Mouse (Mus musculus) MEL (cell line): ENCODE data around the gene Cacna1s. TPM values are rescaled to one million over a fixed set of nuclear protein-coding genes. Genes with fewer than 3 reads are reported as not detected.
A peak's percentile ranks its signal among the peaks of the same experiment; 100 is the strongest.

Experiments used
- DNase-seq: peaks from one replicate; pipeline ENCODE4 v3.0.0; 2011; ENCODE audit warnings: low read depth, low spot score
- H3K27ac ChIP-seq: 2 replicates; pipeline ENCODE4 v1.5.1; 2012; ENCODE audit warnings: low read depth, mild to moderate bottlenecking, control low read depth, low read length, moderate library complexity; ENCODE audit not compliant: control insufficient read depth
- H3K27me3 ChIP-seq, 2 experiments: fragments of 150-350 bp in 1 of 2; sonication (generic) in 1 of 2; 2 replicates each; pipeline ENCODE4 v1.6.1; 2012; ENCODE audit warnings: low read length in 2 of 2, mild to moderate bottlenecking in 2 of 2, improper control_type of control experiment in 1 of 2, moderate library complexity in 1 of 2; ENCODE audit not compliant: insufficient read depth in 2 of 2, control insufficient read depth in 1 of 2
- H3K36me3 ChIP-seq, 2 experiments: 2 replicates each; pipeline ENCODE4 v1.6.1; 2012 to 2014; ENCODE audit warnings: low read length in 2 of 2, improper control_type of control experiment in 1 of 2, inconsistent platforms in 1 of 2, mild to moderate bottlenecking in 1 of 2; ENCODE audit not compliant: insufficient read depth in 2 of 2, control insufficient read depth in 1 of 2
- H3K4me1 ChIP-seq, 2 experiments: fragments of 150-350 bp in 1 of 2; sonication (generic) in 1 of 2; 2 replicates each; pipeline ENCODE4 v1.6.1; 2012; ENCODE audit warnings: low read length in 2 of 2, improper control_type of control experiment in 1 of 2, mild to moderate bottlenecking in 1 of 2; ENCODE audit not compliant: insufficient read depth in 2 of 2, control insufficient read depth in 1 of 2
- H3K4me3 ChIP-seq, 2 experiments: fragments of 150-350 bp in 1 of 2; sonication (generic) in 1 of 2; 2 replicates each; pipeline ENCODE4 v1.5.1; 2012; ENCODE audit warnings: low read depth in 2 of 2, low read length in 2 of 2, mild to moderate bottlenecking in 2 of 2, moderate library complexity in 2 of 2, control low read depth in 1 of 2, improper control_type of control experiment in 1 of 2; ENCODE audit not compliant: control insufficient read depth in 1 of 2, insufficient read depth in 1 of 2
- H3K79me2 ChIP-seq: 2 replicates; pipeline ENCODE4 v1.6.1; 2012; ENCODE audit warnings: mild to moderate bottlenecking, low read length, moderate library complexity; ENCODE audit not compliant: control insufficient read depth, poor library complexity, insufficient read depth
- H3K9ac ChIP-seq: 2 replicates; pipeline ENCODE4 v1.6.1; 2012; ENCODE audit warnings: low read depth, mild to moderate bottlenecking, control low read depth, low read length, moderate library complexity; ENCODE audit not compliant: control insufficient read depth, poor library complexity, severe bottlenecking
- H3K9me3 ChIP-seq: fragments of 150-350 bp; sonication (generic); replicated peaks from 2 replicates; pipeline ENCODE4 v1.6.1; 2012; ENCODE audit warnings: mild to moderate bottlenecking, low read length, improper control_type of control experiment, moderate library complexity; ENCODE audit not compliant: insufficient read depth
- BHLHE40 ChIP-seq: IDR thresholded peaks from 2 replicates; pipeline ENCODE4 v1.6.1; 2012; ENCODE audit warnings: low read depth, mild to moderate bottlenecking, inconsistent platforms, low read length, improper control_type of control experiment, borderline replicate concordance
- CTCF ChIP-seq, 3 experiments: IDR thresholded peaks in 2 of 3; conservative IDR thresholded peaks in 1 of 3; 2 replicates each; pipeline ENCODE4 v1.5.1; 2011 to 2012; ENCODE audit warnings: low read length in 3 of 3, low read depth in 2 of 3, mild to moderate bottlenecking in 2 of 3, improper control_type of control experiment in 1 of 3, inconsistent platforms in 1 of 3, mixed read lengths in 1 of 3, moderate library complexity in 1 of 3; ENCODE audit not compliant: control insufficient read depth in 1 of 3, insufficient read depth in 1 of 3, poor library complexity in 1 of 3, severe bottlenecking in 1 of 3
- E2F4 ChIP-seq: IDR thresholded peaks from 2 replicates; pipeline ENCODE4 v1.6.1; 2011; ENCODE audit warnings: low read depth, low read length, improper control_type of control experiment, borderline replicate concordance
- EP300 ChIP-seq, 2 experiments: IDR thresholded peaks; 2 replicates each; pipeline ENCODE4 v1.6.1; 2011; ENCODE audit warnings: improper control_type of control experiment in 2 of 2, low read length in 2 of 2, low read depth in 1 of 2, mild to moderate bottlenecking in 1 of 2
- GATA1 ChIP-seq: IDR thresholded peaks from 2 replicates; pipeline ENCODE4 v1.6.1; 2011; ENCODE audit warnings: low read depth, low read length, improper control_type of control experiment
- MAFK ChIP-seq: IDR thresholded peaks from 2 replicates; pipeline ENCODE4 v1.6.1; 2011; ENCODE audit warnings: low read depth, mild to moderate bottlenecking, low read length, improper control_type of control experiment, borderline replicate concordance
- MXI1 ChIP-seq: IDR thresholded peaks from 2 replicates; pipeline ENCODE4 v1.6.1; 2011; ENCODE audit warnings: mild to moderate bottlenecking, low read depth, low read length, improper control_type of control experiment
- NELFE ChIP-seq: IDR thresholded peaks from 2 replicates; pipeline ENCODE4 v1.6.1; 2011; ENCODE audit warnings: low read depth, low read length, improper control_type of control experiment
- POLR2AphosphoS2 ChIP-seq: IDR thresholded peaks from 2 replicates; pipeline ENCODE4 v1.6.1; 2011; ENCODE audit warnings: low read length, improper control_type of control experiment
- RCOR1 ChIP-seq: IDR thresholded peaks from 2 replicates; pipeline ENCODE4 v1.6.1; 2012; ENCODE audit warnings: low read depth, mild to moderate bottlenecking, inconsistent platforms, low read length, improper control_type of control experiment
- SIN3A ChIP-seq: IDR thresholded peaks from 2 replicates; pipeline ENCODE4 v1.6.1; 2012; ENCODE audit warnings: low read length, improper control_type of control experiment, inconsistent platforms
- TAL1 ChIP-seq: IDR thresholded peaks from 2 replicates; pipeline ENCODE4 v1.6.1; 2012; ENCODE audit warnings: mild to moderate bottlenecking, inconsistent platforms, low read length, moderate library complexity, mixed read lengths
- TBP ChIP-seq: IDR thresholded peaks from 2 replicates; pipeline ENCODE4 v1.8.0; 2011; ENCODE audit warnings: low read depth, low read length, improper control_type of control experiment
- UBTF ChIP-seq: IDR thresholded peaks from 2 replicates; pipeline ENCODE4 v1.6.1; 2012; ENCODE audit warnings: low read depth, mild to moderate bottlenecking, inconsistent platforms, low read length, improper control_type of control experiment, moderate library complexity, borderline replicate concordance; ENCODE audit not compliant: insufficient read depth
- USF2 ChIP-seq, 2 experiments: IDR thresholded peaks; 2 replicates each; pipeline ENCODE4 v1.6.1; 2011 to 2012; ENCODE audit warnings: improper control_type of control experiment in 2 of 2, low read length in 2 of 2, borderline replicate concordance in 1 of 2, inconsistent platforms in 1 of 2, low read depth in 1 of 2, mild to moderate bottlenecking in 1 of 2; ENCODE audit not compliant: insufficient read depth in 1 of 2
- ZC3H11A ChIP-seq: IDR thresholded peaks from 2 replicates; pipeline ENCODE4 v1.6.1; 2012; ENCODE audit warnings: low read depth, mild to moderate bottlenecking, inconsistent platforms, low read length, improper control_type of control experiment
- ZKSCAN1 ChIP-seq: IDR thresholded peaks from 2 replicates; pipeline ENCODE4 v1.6.1; 2012; ENCODE audit warnings: low read depth, mild to moderate bottlenecking, inconsistent platforms, low read length, improper control_type of control experiment, moderate library complexity
- polyA plus RNA-seq, 2 experiments: library from polyadenylated mRNA; stranded (reverse) in 1 of 2; unstranded in 1 of 2; fragments of >175 nt in 1 of 2; fragments of >200 nt in 1 of 2; gene quantifications; 2 replicates each; pipeline versions ENCODE4 v1.2.1 to v1.2.4; 2012; ENCODE audit warnings: low replicate concordance in 2 of 2, low read depth in 1 of 2; ENCODE audit not compliant: insufficient read length in 2 of 2, insufficient read depth in 1 of 2, missing spikeins in 1 of 2
- total RNA-seq: library from RNA; depleted of rRNA; stranded (reverse); fragments of 300-350 nt; gene quantifications from 2 replicates; pipeline ENCODE4 v1.2.3, GENCODE M21; 2012

Gene Cacna1s
- total and polyA plus RNA-seq, 3 experiments, result not detected

DNA sequence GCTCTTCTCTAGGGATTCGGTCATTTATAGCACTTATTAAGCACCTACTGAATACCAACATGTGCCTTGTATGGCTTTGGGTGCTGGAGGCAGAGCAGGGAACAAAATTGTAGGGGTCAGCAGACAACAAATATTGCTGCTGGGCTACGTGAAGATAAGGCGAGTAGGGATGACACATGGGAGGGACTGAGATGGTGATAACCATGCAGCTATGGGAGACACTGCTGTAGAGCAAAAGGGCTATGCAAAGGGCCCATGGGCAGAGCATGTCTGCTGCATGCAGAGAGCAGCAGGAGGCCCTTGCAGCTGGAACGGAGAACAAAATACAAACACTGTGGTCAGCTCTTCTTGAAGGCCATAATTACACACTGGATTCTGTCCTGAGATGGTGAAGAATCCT lies 49.5 kb downstream of the Cacna1s start:
- Histone ChIP-seq H3K4me1 (peaks cover 0 to 15% of the 10 kb centered on the region in 2 experiments; a peak in 2 of 4 replicates), H3K27ac (no peak overlapping the region), H3K79me2 (no peaks in the 10 kb centered on the region), H3K36me3 (peaks cover 0 to 3% of the 10 kb centered on the region in 2 experiments; a peak in 2 of 4 replicates), H3K27me3 (0 out of 4 replicates have a peak, but pooled peaks cover 0 to 2% of the 10 kb centered on the region in 2 experiments), H3K9me3 (no peaks in the 10 kb centered on the region), H3K9ac (no peak overlapping the region), H3K4me3 (no peak overlapping the region)
- peak; percentile 17 for DNase-seq
- TF ChIP-seq EP300 (IDR thresholded peaks at IDR 0.05; ENCODE audit: low read depth in 1 of 2, low read length in 2 of 2) (no peak), NELFE (no peak), SIN3A (no peak), ZC3H11A (no peak)

DNA sequence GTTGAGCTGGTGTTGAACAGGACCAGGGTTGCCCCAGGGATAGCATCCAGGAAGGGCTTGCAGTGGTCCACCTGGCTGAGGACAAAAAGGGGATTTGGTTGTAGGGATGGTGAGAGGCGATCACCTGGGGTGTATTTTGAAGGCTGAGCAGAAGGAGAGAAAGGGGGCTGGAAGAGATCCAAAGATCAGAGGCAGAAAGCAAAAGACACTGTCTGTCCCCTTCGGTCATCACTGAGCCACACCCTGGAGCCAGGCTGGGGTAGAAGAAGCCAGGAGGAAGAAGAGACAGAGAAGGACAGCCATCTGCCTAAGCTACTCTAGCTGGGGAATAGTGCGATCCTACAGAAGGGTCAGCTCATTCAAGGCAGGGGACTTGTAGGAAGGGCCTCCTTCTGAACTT lies 50.0 kb downstream of the Cacna1s start:
- no peaks in the 10 kb centered on the region for H3K79me2 ChIP-seq
- H3K9ac ChIP-seq, result no peak overlapping the region
- no peak for DNase-seq
- TF ChIP-seq POLR2AphosphoS2, result no peak
- no peak for TF ChIP-seq GATA1
- TF ChIP-seq UBTF, result no peak
- TF ChIP-seq ZKSCAN1, result no peak
- no peak for TF ChIP-seq TAL1
- no peak for TF ChIP-seq TBP
- TF ChIP-seq CTCF (IDR thresholded peaks at IDR 0.05 in 2 of 3, conservative IDR thresholded peaks at IDR 0.05 in 1 of 3; ENCODE audit: control insufficient read depth in 1 of 3, insufficient read depth in 1 of 3, low read depth in 2 of 3, low read length in 3 of 3, poor library complexity in 1 of 3, severe bottlenecking in 1 of 3), result no peak
- TF ChIP-seq E2F4, result no peak
- no peak for TF ChIP-seq BHLHE40
- TF ChIP-seq NELFE, result no peak
- no peak for TF ChIP-seq MXI1
- TF ChIP-seq EP300 (IDR thresholded peaks at IDR 0.05; ENCODE audit: low read depth in 1 of 2, low read length in 2 of 2), result no peak
- TF ChIP-seq RCOR1, result no peak
- TF ChIP-seq USF2 (IDR thresholded peaks at IDR 0.05; ENCODE audit: borderline replicate concordance in 1 of 2, insufficient read depth in 1 of 2, low read depth in 1 of 2, low read length in 2 of 2), result no peak
- TF ChIP-seq MAFK, result no peak
- no peak overlapping the region for H3K4me3 ChIP-seq
- peaks cover 0 to 15% of the 10 kb centered on the region in 2 experiments; a peak in 2 of 4 replicates for H3K4me1 ChIP-seq
- H3K27me3 ChIP-seq, result 0 out of 4 replicates have a peak, but pooled peaks cover 0 to 2% of the 10 kb centered on the region in 2 experiments
- H3K36me3 ChIP-seq, result peaks cover 0 to 3% of the 10 kb centered on the region in 2 experiments; a peak in 2 of 4 replicates
- no peaks in the 10 kb centered on the region for H3K9me3 ChIP-seq
- H3K27ac ChIP-seq, result no peak overlapping the region
